Mouse (Mus musculus): Measurements from ENCODE around the gene Zfp616.

Zfp616 gene

GRCm38 (mm10) chr11:74069655-74070054 lies at the start of gene Zfp616:
TSS of gene Zfp616 (plus strand) at chr11:74069955.
- DNase-seq: no peak

DNA sequence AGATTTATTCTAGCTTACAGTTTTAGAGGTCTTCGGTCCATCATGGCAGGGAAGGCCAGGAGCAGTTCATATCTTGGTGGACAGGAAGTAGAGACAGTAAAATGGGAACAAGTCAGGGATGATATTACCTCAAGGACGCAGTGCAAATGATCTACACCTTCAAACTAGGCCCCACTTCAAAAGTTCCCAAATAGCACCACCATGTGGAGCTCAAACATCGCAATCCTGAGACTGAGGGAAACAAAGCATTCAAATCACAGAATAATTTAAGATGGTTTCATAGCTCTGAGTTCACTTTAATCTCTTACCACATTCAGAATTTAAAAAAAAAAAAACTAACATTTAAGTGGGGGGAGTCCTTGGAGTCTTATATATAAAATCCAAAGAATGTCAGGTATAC lies 18.4 kb upstream of the Zfp616 start:
- peak in 1 of 2 experiments; percentile 7 for DNase-seq

DNA sequence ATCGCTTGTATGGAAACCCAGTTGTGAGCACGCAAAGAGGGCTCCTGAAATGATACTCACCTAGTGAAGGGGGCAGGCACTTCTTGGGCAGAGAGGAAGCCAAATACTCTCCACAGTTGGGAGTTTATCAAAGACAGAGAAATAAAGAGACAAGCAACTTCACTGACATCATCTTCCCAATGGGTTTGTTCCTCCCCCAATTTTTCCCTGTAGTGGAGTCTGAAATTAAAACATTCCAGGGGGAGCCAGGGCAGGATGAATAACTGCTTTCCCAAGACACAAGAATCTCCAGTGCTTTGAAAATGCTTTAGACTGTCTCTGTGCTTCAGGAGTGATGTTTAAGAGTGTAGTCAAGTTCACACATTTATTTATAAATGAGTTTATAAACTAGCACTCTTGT lies 13.3 kb upstream of the Zfp616 start, which contains the start of the genes Olfr139 and Olfr399:
Gene Olfr139 (minus strand): TSS at position 101 of the 400 bp plus-strand sequence.
Gene Olfr399 (minus strand): TSS at position 165 of the 400 bp plus-strand sequence.
- no peak for DNase-seq

- no peak for DNase-seq
Observed at GRCm38 (mm10) chr11:74100724-74101123, 31.0 kb downstream of the Zfp616 start.

DNA sequence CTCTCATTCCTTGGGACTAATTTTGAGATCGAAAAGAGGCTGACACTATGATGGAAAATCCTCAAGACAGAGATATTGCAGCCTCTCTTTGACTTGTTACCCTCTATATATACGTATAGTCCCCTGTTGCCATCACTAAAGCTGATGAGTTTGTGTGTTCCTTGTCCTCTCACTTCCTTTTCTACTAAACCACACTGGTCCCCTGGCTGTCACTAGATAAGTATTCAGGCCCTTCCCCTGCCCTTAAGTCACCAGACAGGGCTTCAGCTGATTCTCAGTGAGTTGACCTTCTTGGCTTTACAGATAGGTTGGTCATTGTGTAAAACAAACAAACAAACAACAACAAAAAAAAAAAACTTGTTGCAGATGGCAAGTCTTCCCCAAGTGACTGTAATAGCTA lies 31.8 kb downstream of the Zfp616 start:
- DNase-seq: no peak

DNA sequence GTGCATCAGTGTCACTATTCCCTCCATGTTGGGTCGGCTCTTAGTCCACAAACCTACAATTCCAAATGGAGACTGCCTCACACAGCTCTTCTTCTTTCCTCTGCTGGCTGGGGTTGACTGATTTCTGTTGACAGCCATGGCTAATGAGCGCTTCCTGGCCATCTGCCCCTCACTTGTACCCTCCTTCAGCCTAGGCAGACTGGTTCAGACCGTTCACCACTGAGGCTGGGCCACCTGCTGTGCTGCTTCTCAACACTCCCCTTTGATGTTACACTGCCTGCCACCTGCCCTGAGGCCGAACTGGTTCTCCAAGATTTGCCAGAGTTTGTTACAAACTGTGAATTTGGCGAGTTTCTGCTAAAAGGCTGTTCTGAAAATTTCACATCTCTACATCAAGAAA lies 35.3 kb downstream of the Zfp616 start:
- DNase-seq: no peak

DNA sequence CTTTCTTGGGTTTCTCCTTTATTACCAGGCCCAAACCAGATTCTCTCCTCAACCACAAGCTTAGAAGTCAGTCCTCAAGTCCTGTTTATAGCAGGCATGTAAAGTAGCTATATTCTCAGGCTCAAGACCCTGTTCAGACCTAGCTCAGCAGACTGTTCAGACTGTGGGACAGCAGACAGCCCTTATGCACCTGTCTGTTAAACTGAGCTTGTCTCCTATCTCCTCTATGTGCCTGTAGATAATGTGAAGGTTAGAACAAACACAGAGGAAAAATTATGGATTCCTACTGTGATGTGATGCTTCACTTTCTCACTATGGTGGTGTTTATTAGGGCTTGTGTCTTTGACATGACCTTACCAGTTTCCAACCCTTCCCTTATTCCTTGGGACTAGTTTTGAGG lies 43.7 kb downstream of the Zfp616 start, which contains the start of gene Olfr401:
Gene Olfr401 (plus strand): TSS at position 301 of the 400 bp plus-strand sequence.
- no peak for DNase-seq

All from kidney, postnatal 36 days (tissue).